Mouse (Mus musculus) C2C12 (cell line): ENCODE data around the gene Piwil4.

ENCODE experiments used
- CTCF ChIP-seq: IDR thresholded peaks from one replicate; pipeline ENCODE4 v1.5.1; 2011; ENCODE audit not compliant: control insufficient read depth, insufficient read depth, insufficient read length
- FOSL1 ChIP-seq: IDR thresholded peaks from one replicate; pipeline ENCODE4 v1.8.0; 2011; ENCODE audit warnings: mild to moderate bottlenecking, low read length; ENCODE audit not compliant: poor library complexity, insufficient read depth, severe bottlenecking
- MAX ChIP-seq: IDR thresholded peaks from one replicate; pipeline ENCODE4 v1.6.1; 2011; ENCODE audit warnings: mild to moderate bottlenecking, control low read depth
- MYOD1 ChIP-seq: IDR thresholded peaks from one replicate; pipeline ENCODE4 v1.6.1; 2011; ENCODE audit warnings: low read depth; ENCODE audit not compliant: control insufficient read depth, insufficient read length
- USF1 ChIP-seq: IDR thresholded peaks from one replicate; pipeline ENCODE4 v1.6.1; 2011; ENCODE audit warnings: low read depth, mild to moderate bottlenecking, control low read depth, moderate library complexity

GRCm38 (mm10) chr9:14668382-14668781 is 72.2 kb downstream of the Piwil4 start:
- TF ChIP-seq CTCF (no peak), MYOD1 (no peak), USF1 (no peak), MAX (no peak), FOSL1 (no peak)
